Mouse (Mus musculus) left cerebral cortex, adult 2 months (tissue): ENCODE measurements at regions not wholly inside any gene's neighbourhood (a gene's known extent, or its start where the extent isn't known, plus 50 kb on each side); places are given as distances from the start of the nearest gene placed in this dataset.

Source experiments
- DNase-seq, 2 experiments: peaks; one replicate each; pipeline ENCODE4 v3.0.0; 2021 to 2022; ENCODE audit warnings: low spot score in 2 of 2, mixed read lengths in 1 of 2; ENCODE audit errors: extremely low spot score in 1 of 2
- H3K27ac ChIP-seq: fragments of 200-600 bp; 2 replicates; pipeline ENCODE4 v1.8.1; 2022
- H3K4me3 ChIP-seq: fragments of 200-600 bp; 2 replicates; pipeline ENCODE4 v1.8.1; 2022
- CTCF ChIP-seq: fragments of 200-600 bp; IDR thresholded peaks from 2 replicates; pipeline ENCODE4 v1.8.1; 2022; ENCODE audit warnings: antibody characterized with exemption, mild to moderate bottlenecking, moderate library complexity
- intact Hi-C: fragments of 180-260 bp; cut with DNase I; formaldehyde crosslinking; loops from one replicate; pipeline ENCODE4 v1.15.1; 2025

DNA sequence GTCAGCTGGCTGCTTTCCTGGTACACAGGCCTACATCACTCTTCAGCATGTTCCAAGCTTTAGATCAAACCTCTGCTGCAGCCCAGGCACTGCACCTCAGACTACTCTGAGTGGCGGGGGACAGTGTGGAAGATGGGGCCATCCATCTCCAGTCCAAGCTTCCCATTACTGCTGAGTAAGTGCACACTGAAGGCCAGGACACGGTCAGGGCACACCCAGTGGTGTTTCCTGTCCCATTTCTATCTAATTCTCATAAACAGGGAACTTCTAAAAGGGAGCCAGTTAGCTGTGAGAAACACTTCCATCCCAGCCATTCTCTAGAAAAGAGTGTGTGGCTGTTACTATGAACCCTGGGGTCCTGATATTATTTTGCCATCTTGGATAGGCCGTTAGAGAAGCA lies 298.5 kb upstream of the Zfp637 start:
- intact Hi-C loops: no loop called here
- DNase-seq: no peak
- H3K27ac ChIP-seq: no peak overlapping the region
- no peak overlapping the region for H3K4me3 ChIP-seq
- TF ChIP-seq CTCF: no peak

DNA sequence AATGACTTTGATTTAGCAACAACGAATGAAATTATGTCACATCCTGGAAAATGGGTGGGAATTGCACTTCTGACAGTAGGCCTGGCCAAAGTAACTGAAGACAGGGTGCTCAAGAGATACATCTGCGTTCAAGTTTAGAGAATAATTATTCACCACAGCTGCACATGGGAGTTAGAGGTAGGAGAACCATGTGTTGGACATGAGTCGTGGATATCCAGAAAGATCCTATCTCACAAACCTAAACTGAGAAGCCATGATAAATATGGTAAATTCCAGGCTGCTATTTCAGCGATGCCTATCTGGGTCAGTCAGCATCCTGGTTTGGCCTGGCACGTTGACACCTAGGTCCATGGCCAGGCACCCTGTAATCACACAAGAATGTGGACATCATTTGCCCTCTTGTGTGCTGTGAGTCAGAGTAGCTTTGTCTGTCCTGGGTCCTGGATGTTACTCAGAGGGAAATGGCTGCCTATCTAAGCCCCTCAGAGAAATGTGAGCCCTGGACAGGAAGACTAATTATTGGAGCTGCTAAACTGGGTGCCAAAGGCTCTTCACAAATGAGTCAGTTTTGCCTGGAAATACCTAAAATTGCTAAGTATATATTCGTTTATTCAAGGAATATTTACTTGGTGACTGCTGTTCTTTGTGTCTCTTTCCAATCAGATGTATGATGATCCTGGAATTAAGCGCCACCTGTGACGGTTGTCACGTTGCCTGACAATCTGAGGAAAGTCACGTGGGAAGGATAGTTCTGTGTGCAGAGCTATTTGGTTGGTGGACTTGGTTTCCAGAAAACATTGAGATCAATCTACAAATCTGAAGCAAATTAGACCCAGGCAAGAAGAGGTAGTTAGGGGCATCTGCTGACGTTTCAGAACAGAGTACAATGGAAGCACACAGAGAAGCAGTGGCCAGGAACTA lies 296.4 kb upstream of the Zfp637 start:
- Histone ChIP-seq H3K4me3 (no peak overlapping the region), H3K27ac (no peak overlapping the region)
- TF ChIP-seq CTCF: no peak
- no peak for DNase-seq
- intact Hi-C loops: no loop called here

DNA sequence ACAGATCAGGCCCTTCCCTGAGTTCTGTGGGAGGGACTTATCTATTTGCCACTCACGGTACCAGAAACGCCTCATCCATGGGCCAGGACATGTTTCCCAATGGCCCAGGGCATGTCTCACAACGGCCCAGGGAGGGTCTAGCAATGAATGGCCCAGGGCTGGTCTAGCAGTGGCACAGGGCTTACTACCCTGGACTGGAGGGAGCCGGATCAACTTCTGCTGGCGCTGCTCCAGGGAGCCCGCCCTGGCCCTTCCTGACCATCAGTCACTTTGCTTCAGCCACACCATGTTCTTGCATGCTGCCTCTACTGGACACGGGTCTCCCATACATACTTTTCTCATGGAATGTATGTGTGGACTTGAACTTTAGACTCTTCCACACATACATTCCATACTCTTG lies 290.1 kb upstream of the Zfp637 start:
- no peak for DNase-seq
- Histone ChIP-seq H3K4me3 (no peak overlapping the region), H3K27ac (no peak overlapping the region)
- intact Hi-C loops: no loop called here
- TF ChIP-seq CTCF: no peak

DNA sequence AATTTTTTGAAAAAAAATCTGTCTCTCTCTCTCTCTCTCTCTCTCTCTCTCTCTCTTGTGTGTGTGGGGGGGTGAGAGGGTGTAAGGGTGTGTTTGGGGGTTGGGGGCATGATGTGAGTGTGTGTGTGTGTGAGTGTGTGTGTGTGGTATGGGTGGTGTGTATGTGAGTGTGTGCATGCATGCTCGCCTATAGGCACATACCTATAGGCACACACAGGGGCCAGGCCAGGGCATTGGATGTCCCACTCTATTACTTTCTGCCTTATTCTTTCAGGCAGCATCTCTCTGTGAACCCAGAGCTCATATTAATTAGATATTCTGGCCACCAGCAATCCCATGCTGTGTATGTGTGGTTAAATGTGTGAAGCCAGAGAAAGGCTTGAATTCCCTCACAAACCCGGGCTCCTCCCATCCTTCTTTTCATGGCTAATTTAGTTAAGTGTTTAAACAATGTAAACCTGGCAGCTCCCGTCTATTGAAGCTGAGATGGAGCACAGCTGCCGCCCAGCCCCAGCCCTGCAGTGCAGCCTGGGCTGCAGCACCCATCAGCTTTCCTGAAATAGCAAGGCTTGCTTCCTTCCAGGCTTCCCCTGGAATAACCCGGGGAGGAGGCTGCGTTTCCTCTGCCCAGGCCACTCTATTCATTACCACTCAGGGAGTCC lies 288.8 kb upstream of the Zfp637 start:
- TF ChIP-seq CTCF: no peak
- Histone ChIP-seq H3K27ac (no peak overlapping the region), H3K4me3 (no peak overlapping the region)
- DNase-seq: no peak
- intact Hi-C loops: no loop called here

DNA sequence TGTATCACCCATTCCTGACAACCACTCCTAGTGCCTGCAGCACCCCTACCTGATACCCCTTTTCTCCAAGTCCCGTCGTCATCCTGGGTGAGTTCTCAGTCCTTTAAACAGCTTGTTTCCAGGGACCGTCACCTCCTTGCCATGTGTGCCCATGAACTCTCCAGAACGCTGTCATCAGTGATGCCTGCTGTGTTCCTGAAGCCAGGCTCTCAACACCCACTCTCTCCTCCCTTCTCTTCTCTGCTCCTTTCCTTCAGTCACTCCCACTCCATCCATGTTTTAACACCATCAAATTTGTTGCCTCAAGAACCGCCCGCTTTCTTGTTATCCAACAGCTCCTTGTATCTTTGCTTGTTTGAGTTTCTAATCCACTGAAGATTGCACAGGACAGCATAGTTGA lies 277.8 kb upstream of the Zfp637 start:
- Histone ChIP-seq H3K4me3 (no peak overlapping the region), H3K27ac (peak overlapping the region; percentile 64; the same call in 1 of the 2 replicates)
- TF ChIP-seq CTCF: no peak
- intact Hi-C loops: loop anchor here (10.0 kb wide), 1 partner anchor 658 kb away; no protein-coding TSS in a partner anchor
- DNase-seq: peak in 1 of 2 experiments; percentile 19

DNA sequence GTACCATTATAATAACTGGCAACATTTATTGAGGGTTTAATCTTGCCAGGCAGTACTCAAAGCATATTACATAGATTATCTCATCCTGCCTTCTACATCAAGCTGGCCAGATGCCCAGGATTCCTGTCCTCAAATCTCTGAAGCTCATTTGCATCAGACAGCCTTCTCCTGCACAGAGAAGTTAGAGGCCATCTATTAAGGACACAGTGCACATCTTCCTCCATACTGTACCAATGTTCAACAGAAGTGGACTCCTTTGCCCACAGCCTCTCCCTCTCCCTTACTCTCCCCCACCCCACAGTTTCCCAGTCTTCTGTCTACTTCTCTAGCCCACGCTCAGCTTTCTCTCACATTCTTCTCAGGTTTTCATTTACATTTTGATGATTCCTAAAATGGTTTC lies 277.3 kb upstream of the Zfp637 start:
- TF ChIP-seq CTCF: no peak
- DNase-seq: peak; percentile 25 to 26
- Histone ChIP-seq H3K4me3 (no peak overlapping the region), H3K27ac (peak overlapping the region; percentile 56; the same call in 1 of the 2 replicates)
- intact Hi-C loops: loop anchor here (10.0 kb wide), 1 partner anchor 659 kb away; no protein-coding TSS in a partner anchor

DNA sequence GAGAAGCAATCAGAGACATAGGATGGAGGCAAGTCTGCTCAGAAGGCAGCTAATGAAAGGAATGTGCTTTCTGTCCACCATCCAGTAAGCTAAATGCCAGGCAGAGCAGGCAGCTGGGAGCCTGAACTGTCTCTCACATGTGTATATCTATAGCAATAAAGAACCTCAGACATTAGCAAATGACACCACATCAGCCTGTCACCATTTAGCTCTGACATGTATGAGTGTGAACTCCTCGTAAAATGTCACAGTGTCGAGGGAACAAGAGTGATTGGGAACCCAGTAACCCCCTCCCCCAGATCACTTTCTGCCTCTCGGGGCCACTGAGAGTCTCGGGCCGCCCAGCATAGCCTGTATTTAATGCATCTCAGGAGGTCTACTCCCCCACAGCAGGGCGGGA lies 274.2 kb upstream of the Zfp637 start:
- DNase-seq: no peak
- intact Hi-C loops: loop anchor here (10.0 kb wide), 1 partner anchor 662 kb away; no protein-coding TSS in a partner anchor
- H3K4me3 ChIP-seq: no peak overlapping the region
- no peak for TF ChIP-seq CTCF
- no peak overlapping the region for H3K27ac ChIP-seq

DNA sequence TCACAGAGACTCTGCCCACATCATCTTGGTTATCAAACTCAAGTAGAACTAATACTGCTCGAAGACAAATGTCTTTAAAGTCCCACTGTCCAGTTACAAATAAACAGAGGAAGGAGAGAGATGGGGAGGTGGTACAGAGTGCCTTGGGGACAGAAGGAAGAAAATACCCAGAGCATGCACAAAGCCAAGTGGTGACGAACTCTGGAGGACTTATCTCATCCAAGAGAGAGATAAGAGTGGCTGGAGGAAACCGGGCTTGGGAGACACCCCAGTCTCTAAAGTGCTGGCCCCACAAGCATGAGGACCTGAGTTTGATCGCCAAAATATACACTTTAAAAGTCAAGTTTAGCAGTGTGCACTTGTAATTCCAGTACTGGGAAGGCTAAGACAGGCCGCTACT lies 273.3 kb upstream of the Zfp637 start:
- intact Hi-C loops: loop anchor here (10.0 kb wide), 1 partner anchor 663 kb away; no protein-coding TSS in a partner anchor
- no peak for DNase-seq
- Histone ChIP-seq H3K27ac (no peak overlapping the region), H3K4me3 (no peak overlapping the region)
- no peak for TF ChIP-seq CTCF

DNA sequence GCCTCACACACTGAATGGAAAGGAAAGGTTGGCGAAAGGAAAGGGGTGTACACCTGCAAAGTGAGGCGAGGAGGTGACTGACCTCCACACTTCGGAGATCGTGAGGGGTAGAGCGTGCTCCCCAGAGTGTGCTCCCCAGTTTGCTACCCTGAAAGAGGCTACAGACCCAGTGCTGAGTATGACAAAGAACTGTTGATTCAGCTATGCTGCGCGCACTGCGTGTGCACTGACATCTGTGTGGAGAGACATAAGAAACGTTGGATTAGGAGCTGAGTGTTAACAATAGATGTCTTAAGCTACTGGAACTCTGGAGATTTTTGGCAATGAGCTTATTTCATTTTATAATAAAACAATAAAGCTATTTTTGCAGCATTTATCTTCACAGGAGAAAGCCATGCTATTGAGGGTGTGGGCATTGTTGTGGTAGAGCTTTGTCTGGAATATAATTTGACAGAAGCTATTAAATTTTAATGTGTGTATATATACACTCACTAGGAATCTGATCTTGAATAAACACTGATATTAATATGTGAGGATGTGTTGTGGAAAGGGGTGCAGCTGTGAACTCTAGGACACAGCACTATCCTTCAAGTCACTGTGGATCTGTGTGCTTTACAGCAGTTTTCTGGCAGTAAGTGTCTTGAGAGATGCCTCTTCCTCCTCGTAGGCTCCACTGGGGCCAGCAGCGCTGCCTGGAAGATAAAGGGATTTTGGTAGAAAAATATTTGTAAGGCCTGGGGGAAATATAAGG lies 271.2 kb upstream of the Zfp637 start:
- TF ChIP-seq CTCF: no peak
- Histone ChIP-seq H3K27ac (no peak overlapping the region), H3K4me3 (no peak overlapping the region)
- intact Hi-C loops: loop anchor here (10.0 kb wide), 1 partner anchor 665 kb away; no protein-coding TSS in a partner anchor
- peak in 1 of 2 experiments; percentile 4 for DNase-seq

DNA sequence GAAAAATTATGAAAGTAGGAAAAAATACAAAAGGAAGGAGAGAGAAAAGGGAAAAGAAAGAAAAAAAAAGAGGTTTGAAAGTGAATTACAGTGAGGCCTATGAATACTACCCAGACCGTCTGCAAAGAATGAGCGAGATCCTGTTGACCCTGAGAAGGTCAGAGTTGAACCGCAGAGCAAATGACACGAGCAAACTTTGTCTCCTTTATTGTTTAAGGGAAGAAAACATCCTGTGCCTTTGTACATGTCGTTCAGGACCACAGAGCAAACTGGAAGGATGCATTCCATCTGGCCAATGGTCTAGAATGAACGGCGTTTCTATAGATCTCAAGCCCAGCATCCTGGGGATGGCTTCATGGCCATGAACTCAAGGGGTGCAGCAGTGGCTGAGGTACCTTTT lies 270.6 kb upstream of the Zfp637 start:
- no peak for TF ChIP-seq CTCF
- intact Hi-C loops: no loop called here
- H3K4me3 ChIP-seq: no peak overlapping the region
- H3K27ac ChIP-seq: no peak overlapping the region
- peak in 1 of 2 experiments; percentile 2 for DNase-seq

DNA sequence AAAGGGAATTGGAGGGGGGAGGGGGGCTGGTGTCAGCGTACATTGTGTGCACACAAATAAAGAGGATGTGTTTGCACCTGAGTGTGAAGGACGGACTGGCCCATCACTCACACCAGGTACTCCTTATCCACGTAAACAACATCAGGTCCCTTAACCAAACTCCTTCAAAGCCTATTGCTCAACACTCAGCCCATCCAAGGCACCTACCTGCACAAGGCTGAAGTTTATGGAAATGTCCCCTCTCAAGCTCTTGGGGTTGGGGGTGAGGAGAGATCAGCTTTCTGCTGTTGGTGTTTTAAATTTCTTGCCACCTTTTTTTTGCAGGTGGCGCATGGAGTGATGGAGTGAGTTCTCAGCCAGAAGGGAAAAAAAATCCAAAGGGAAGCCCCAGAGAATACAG lies 270.2 kb upstream of the Zfp637 start:
- DNase-seq: peak in 1 of 2 experiments; percentile 2
- intact Hi-C loops: no loop called here
- no peak overlapping the region for H3K27ac ChIP-seq
- no peak overlapping the region for H3K4me3 ChIP-seq
- TF ChIP-seq CTCF: no peak
